Mouse (Mus musculus): ENCODE results near the gene Fhod1. TPM values are rescaled to one million over a fixed set of nuclear protein-coding genes. Genes with fewer than 3 reads are reported as not detected.

Gene Fhod1
- total and polyA plus RNA-seq, 2 experiments: 1.7 to 7.8 TPM

DNA sequence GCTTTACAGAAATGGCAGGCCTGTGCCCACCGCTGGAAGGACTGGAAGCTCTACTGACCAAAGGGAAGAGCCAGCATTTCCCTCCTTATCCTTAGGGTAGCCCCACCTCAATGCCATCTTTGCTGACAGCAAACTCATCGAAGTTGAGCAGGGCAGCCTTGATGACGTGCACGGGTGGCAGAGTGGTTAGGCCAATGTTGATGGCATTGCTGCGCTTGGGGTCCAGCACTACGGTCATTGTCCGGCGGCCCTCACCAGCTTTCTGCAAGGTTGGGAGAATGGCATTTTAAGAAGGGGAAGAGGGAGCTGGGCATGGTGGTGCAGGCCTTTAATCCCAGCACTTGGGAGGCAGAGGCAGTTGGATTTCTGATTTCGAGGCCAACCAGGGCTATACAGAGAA lies 15.8 kb downstream of the Fhod1 start:
- peaks cover 5% of the 10 kb centered on the region for H3K4me1 ChIP-seq (ENCODE audit: control insufficient read depth, insufficient read depth, low read length)
- H3K36me3 ChIP-seq (ENCODE audit: control insufficient read depth, insufficient read depth, low read length): peaks cover 7% of the 10 kb centered on the region; the same call in 1 of the 2 replicates
- DNase-seq (ENCODE audit: extremely low read depth, low read depth, low spot score): no peak
- H3K79me2 ChIP-seq (ENCODE audit: control insufficient read depth, insufficient read depth, low read length): no peaks in the 10 kb centered on the region
- H3K27me3 ChIP-seq (ENCODE audit: control insufficient read depth, insufficient read depth, low read length): no peaks in the 10 kb centered on the region
- no peak for TF ChIP-seq POLR2A (IDR thresholded peaks at IDR 0.05; ENCODE audit: extremely low read depth, insufficient read depth, low read length)
- H3K9ac ChIP-seq (ENCODE audit: low read depth, low read length): no peak overlapping the region
- H3K27ac ChIP-seq (replicated peaks; ENCODE audit: insufficient read depth, low read depth, low read length): no peak overlapping the region
- 85% methylated on average over 9 of the region's 9 CpGs for WGBS
- no peak overlapping the region for H3K4me3 ChIP-seq (ENCODE audit: insufficient read depth, low read depth, low read length)

DNA sequence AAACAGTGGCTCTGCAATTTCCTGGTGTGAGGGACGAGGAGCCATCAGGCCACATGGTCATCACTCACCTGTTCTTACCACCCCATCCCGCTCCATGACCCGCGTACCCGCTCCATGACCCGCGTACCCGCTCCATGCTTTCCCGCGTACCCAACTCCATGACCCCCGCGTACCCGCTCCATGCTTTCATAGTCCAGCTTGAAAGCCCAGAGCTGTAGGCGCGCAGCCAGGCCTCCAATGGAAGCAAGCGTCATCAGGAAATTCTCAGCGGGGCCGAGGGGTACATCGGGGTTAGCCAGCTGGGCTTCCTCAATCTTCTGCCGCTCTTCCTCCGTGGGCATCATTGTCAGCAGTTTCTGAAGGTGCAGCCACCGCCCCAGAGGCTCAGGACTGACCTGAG lies 16.3 kb downstream of the Fhod1 start:
- peaks cover 7% of the 10 kb centered on the region for H3K4me1 ChIP-seq (ENCODE audit: control insufficient read depth, insufficient read depth, low read length)
- 94% methylated on average over 22 of the region's 22 CpGs for WGBS
- no peaks in the 10 kb centered on the region for H3K27me3 ChIP-seq (ENCODE audit: control insufficient read depth, insufficient read depth, low read length)
- no peak overlapping the region for H3K27ac ChIP-seq (replicated peaks; ENCODE audit: insufficient read depth, low read depth, low read length)
- no peak overlapping the region for H3K4me3 ChIP-seq (ENCODE audit: insufficient read depth, low read depth, low read length)
- no peak for DNase-seq (ENCODE audit: extremely low read depth, low read depth, low spot score)
- H3K79me2 ChIP-seq (ENCODE audit: control insufficient read depth, insufficient read depth, low read length): no peaks in the 10 kb centered on the region
- no peak for TF ChIP-seq CTCF (IDR thresholded peaks at IDR 0.05; ENCODE audit: low read depth, low read length)
- no peak for TF ChIP-seq POLR2A (IDR thresholded peaks at IDR 0.05; ENCODE audit: extremely low read depth, insufficient read depth, low read length)
- no peak overlapping the region for H3K9ac ChIP-seq (ENCODE audit: low read depth, low read length)
- peaks cover 7% of the 10 kb centered on the region; the same call in 1 of the 2 replicates for H3K36me3 ChIP-seq (ENCODE audit: control insufficient read depth, insufficient read depth, low read length)

- Histone ChIP-seq H3K4me1 (ENCODE audit: control insufficient read depth, insufficient read depth, low read length) (peaks cover 10% of the 10 kb centered on the region), H3K36me3 (ENCODE audit: control insufficient read depth, insufficient read depth, low read length) (peaks cover 7% of the 10 kb centered on the region; the same call in 1 of the 2 replicates), H3K27me3 (ENCODE audit: control insufficient read depth, insufficient read depth, low read length) (no peaks in the 10 kb centered on the region), H3K27ac (replicated peaks; ENCODE audit: insufficient read depth, low read depth, low read length) (no peak overlapping the region), H3K4me3 (ENCODE audit: insufficient read depth, low read depth, low read length) (no peak overlapping the region), H3K9ac (ENCODE audit: low read depth, low read length) (no peak overlapping the region), H3K79me2 (ENCODE audit: control insufficient read depth, insufficient read depth, low read length) (peaks cover 6% of the 10 kb centered on the region; the same call in 1 of the 2 replicates)
- 87% methylated on average over 12 of the region's 12 CpGs for WGBS
- no peak for DNase-seq (ENCODE audit: extremely low read depth, low read depth, low spot score)
- TF ChIP-seq CTCF (IDR thresholded peaks at IDR 0.05; ENCODE audit: low read depth, low read length) (no peak), POLR2A (IDR thresholded peaks at IDR 0.05; ENCODE audit: extremely low read depth, insufficient read depth, low read length) (no peak)
Observed at GRCm38 (mm10) chr8:105330325-105330724, 17.4 kb downstream of the Fhod1 start.

GRCm38 (mm10) chr8:105326968-105327367 lies 20.8 kb downstream of the Fhod1 start:
- 23% methylated on average over 6 of the region's 6 CpGs for WGBS

GRCm38 (mm10) chr8:105326141-105326672 lies 21.5 kb downstream of the Fhod1 start, which contains the start of the genes Lrrc29 and Tmem208:
Lrrc29 (minus strand) TSS chr8:105326278.
Tmem208 (plus strand) TSS chr8:105326354.
- Histone ChIP-seq H3K36me3 (ENCODE audit: control insufficient read depth, insufficient read depth, low read length) (peaks cover 7% of the 10 kb centered on the region; the same call in 1 of the 2 replicates), H3K4me1 (ENCODE audit: control insufficient read depth, insufficient read depth, low read length) (peaks cover 11% of the 10 kb centered on the region), H3K27ac (replicated peaks; ENCODE audit: insufficient read depth, low read depth, low read length) (peak within 1 kb of the TSS; percentile 29), H3K9ac (ENCODE audit: low read depth, low read length) (peak within 1 kb of the TSS; percentile 71), H3K27me3 (ENCODE audit: control insufficient read depth, insufficient read depth, low read length) (no peaks in the 10 kb centered on the region), H3K79me2 (ENCODE audit: control insufficient read depth, insufficient read depth, low read length) (peaks cover 7% of the 10 kb centered on the region; the same call in 1 of the 2 replicates), H3K4me3 (ENCODE audit: insufficient read depth, low read depth, low read length) (peak within 1 kb of the TSS; percentile 58)
- peak; percentile 83 for DNase-seq (ENCODE audit: extremely low read depth, low read depth, low spot score)
- under 1% methylated on average over 36 of the region's 36 CpGs for WGBS
- TF ChIP-seq POLR2A (IDR thresholded peaks at IDR 0.05; ENCODE audit: extremely low read depth, insufficient read depth, low read length): peak; percentile 76
- TF ChIP-seq CTCF (IDR thresholded peaks at IDR 0.05; ENCODE audit: low read depth, low read length): peak; percentile 61

More at GRCm38 (mm10) chr8:105326968-105327367, 20.8 kb downstream of the Fhod1 start:
- Histone ChIP-seq H3K9ac (ENCODE audit: low read depth, low read length) (peak overlapping the region; percentile 57), H3K27ac (replicated peaks; ENCODE audit: insufficient read depth, low read depth, low read length) (no peak overlapping the region), H3K4me1 (ENCODE audit: control insufficient read depth, insufficient read depth, low read length) (peaks cover 11% of the 10 kb centered on the region), H3K79me2 (ENCODE audit: control insufficient read depth, insufficient read depth, low read length) (peaks cover 7% of the 10 kb centered on the region; the same call in 1 of the 2 replicates), H3K4me3 (ENCODE audit: insufficient read depth, low read depth, low read length) (peak overlapping the region; percentile 58), H3K36me3 (ENCODE audit: control insufficient read depth, insufficient read depth, low read length) (peaks cover 7% of the 10 kb centered on the region; the same call in 1 of the 2 replicates), H3K27me3 (ENCODE audit: control insufficient read depth, insufficient read depth, low read length) (no peaks in the 10 kb centered on the region)
- TF ChIP-seq CTCF (IDR thresholded peaks at IDR 0.05; ENCODE audit: low read depth, low read length) (no peak), POLR2A (IDR thresholded peaks at IDR 0.05; ENCODE audit: extremely low read depth, insufficient read depth, low read length) (no peak)
- no peak for DNase-seq (ENCODE audit: extremely low read depth, low read depth, low spot score)

- H3K79me2 ChIP-seq (ENCODE audit: control insufficient read depth, insufficient read depth, low read length): peaks cover 7% of the 10 kb centered on the region; the same call in 1 of the 2 replicates
- peak overlapping the region; percentile 29 for H3K27ac ChIP-seq (replicated peaks; ENCODE audit: insufficient read depth, low read depth, low read length)
- H3K9ac ChIP-seq (ENCODE audit: low read depth, low read length): peak overlapping the region; percentile 71
- H3K36me3 ChIP-seq (ENCODE audit: control insufficient read depth, insufficient read depth, low read length): peaks cover 7% of the 10 kb centered on the region; the same call in 1 of the 2 replicates
- no peak for TF ChIP-seq POLR2A (IDR thresholded peaks at IDR 0.05; ENCODE audit: extremely low read depth, insufficient read depth, low read length)
- no peak for TF ChIP-seq CTCF (IDR thresholded peaks at IDR 0.05; ENCODE audit: low read depth, low read length)
- H3K4me3 ChIP-seq (ENCODE audit: insufficient read depth, low read depth, low read length): peak overlapping the region; percentile 58
- DNase-seq (ENCODE audit: extremely low read depth, low read depth, low spot score): no peak
- H3K4me1 ChIP-seq (ENCODE audit: control insufficient read depth, insufficient read depth, low read length): peaks cover 11% of the 10 kb centered on the region
- no peaks in the 10 kb centered on the region for H3K27me3 ChIP-seq (ENCODE audit: control insufficient read depth, insufficient read depth, low read length)
- WGBS: 0% methylated on average over 12 of the region's 12 CpGs
Observed at GRCm38 (mm10) chr8:105325641-105326093, 22.1 kb downstream of the Fhod1 start.

Measured in liver, adult 2 months (tissue).